Mouse (Mus musculus) macrophage (primary cell): ENCODE data around the gene Cactin. TPM values are rescaled to one million over a fixed set of nuclear protein-coding genes. Genes with fewer than 3 reads are reported as not detected.

Source experiments
- H3K27ac ChIP-seq: fragments of 350-480 bp; formaldehyde crosslinking; 2 replicates; pipeline ENCODE4 v1.9.0; 2021
- H3K36me3 ChIP-seq: fragments of 350-480 bp; formaldehyde crosslinking; 2 replicates; pipeline ENCODE4 v1.9.0; 2021; ENCODE audit errors: inconsistent target
- H3K4me3 ChIP-seq: fragments of 350-480 bp; formaldehyde crosslinking; 2 replicates; pipeline ENCODE4 v1.9.0; 2021; ENCODE audit errors: inconsistent target
- H3K79me2 ChIP-seq: fragments of 350-480 bp; formaldehyde crosslinking; 2 replicates; pipeline ENCODE4 v1.9.0; 2021; ENCODE audit errors: inconsistent target
- WGBS: methylation state at CpG from one replicate; pipeline ENCODE4 v1.1.7; 2026; ENCODE audit warnings: inconsistent platforms; ENCODE audit not compliant: missing documents; 5-methylcytosine and 5-hydroxymethylcytosine counted together
- polyA plus RNA-seq: library from polyadenylated mRNA; stranded (reverse); fragments of 250-400 nt; gene quantifications from 3 replicates; pipeline ENCODE4 v1.2.4, GENCODE M21; 2018; ENCODE audit warnings: inconsistent platforms

Cactin gene
- polyA plus RNA-seq, 1 experiment from 2014 or later: 15.1 TPM

DNA sequence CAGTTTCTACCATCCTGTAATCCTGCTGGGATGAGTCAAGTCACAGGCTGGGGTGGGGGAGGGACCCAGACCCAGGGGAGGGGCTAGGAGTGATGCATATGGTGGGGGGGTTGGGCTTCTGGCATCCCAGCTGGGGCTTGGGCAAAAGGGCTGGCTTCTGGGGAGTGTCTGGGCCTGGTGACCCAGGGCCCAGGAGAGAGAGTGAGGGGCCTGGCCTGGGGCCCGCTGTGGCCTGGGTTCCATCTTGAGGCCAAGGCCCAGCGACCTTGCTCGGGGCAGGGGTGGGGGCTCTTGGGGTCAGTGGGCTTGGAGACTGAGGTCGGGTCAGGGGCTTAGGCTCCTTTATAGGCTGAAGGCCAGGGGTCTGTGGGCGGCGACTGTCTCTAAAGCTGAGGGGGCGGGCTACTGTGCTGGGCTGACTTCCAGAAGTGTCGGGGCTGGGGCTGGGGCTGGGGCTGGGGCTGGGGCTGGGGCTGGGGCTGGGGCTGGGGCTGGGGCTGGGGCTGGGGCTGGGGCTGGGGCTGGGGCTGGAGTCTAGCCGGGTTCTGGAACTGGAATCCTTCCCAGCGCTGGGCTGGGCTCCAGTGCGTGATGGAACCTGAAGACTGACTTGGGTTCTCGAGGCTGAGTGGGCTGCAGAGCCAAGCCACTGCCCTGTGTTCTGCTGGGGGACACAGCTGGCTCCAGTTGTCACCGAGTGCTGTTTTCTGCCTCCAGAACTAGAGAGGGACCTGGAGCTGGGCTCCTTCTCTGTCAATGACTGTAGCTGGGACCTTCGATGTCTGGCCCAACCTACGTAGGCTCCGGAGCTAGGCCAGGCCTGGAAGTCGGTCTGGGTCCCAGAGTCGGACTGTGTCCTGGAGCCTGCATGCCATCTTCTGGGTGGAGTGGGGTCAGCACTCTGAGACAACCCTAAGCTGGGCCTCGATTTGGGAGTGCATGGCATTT lies 14.8 kb downstream of the Cactin start:
- no peaks in the 10 kb centered on the region for H3K79me2 ChIP-seq
- H3K36me3 ChIP-seq: no peaks in the 10 kb centered on the region
- H3K27ac ChIP-seq: no peak overlapping the region
- 83% methylated on average over 15 of the region's 19 CpGs for WGBS
- no peak overlapping the region for H3K4me3 ChIP-seq

DNA sequence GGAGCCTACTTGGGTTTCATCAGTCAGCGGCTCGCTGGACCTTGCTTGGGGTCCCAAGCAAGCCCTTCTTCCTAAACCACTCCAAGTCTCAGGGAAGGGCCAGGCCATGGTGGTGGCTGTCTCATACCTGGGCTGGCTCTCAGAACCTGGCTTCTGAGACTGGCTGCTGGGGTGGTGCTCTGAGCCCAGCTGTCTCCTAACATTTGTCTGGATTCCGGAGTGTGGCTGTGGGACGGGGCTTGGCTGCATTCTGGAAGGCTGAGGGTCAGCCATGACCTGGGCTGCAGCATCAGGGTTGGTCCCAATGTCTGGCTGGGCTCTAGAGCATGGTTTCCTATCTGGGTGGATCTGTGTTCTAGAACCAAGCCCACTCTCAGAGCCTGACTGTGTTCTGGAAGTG lies 15.7 kb downstream of the Cactin start:
- H3K27ac ChIP-seq: no peak overlapping the region
- H3K4me3 ChIP-seq: no peak overlapping the region
- no peaks in the 10 kb centered on the region for H3K79me2 ChIP-seq
- 87% methylated on average over 4 of the region's 4 CpGs for WGBS
- no peaks in the 10 kb centered on the region for H3K36me3 ChIP-seq

DNA sequence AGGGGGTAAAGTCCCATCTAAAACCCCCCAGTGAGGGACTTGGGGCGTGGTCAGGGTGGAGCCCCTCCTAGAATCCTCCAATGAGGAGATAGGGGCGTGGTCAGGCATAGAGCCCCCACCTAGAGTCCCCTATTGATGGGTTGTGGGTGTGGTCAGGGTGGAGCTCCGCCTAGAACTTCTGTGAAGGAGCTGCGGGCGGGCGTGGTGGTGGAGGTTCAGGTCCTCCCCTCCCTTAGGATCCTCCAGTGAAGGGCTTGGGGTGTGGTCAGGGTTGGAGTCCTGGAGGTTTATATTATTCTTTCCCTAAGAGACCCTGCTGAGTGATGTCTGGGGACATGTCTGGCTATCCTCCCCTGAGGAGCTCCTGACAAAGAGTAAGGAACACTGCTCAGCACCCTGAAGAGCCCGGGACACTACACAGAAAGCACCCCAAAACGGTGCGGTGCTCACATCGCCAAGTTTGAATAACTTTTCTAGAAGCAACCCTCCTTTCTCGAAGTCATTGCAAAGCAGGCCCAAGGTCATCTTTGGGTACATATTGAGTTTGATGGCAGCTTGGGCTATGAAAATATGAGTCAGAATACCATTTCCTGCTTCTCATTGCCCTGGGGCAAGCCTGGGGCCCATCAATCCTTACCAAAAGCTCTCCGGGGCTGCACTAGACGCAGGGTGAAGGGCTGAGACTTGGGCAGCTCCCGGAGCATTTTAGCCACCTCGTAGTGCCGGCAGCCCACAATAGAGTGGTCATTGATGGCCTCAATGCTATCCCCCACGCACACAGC lies 19.8 kb downstream of the Cactin start:
- H3K27ac ChIP-seq: no peak overlapping the region
- 85% methylated on average over 17 of the region's 17 CpGs for whole genome bisulfite sequencing
- H3K36me3 ChIP-seq: no peaks in the 10 kb centered on the region
- no peak overlapping the region for H3K4me3 ChIP-seq
- H3K79me2 ChIP-seq: no peaks in the 10 kb centered on the region

GRCm38 (mm10) chr10:81341333-81341949 lies 20.5 kb downstream of the Cactin start:
- Histone ChIP-seq H3K36me3 (no peaks in the 10 kb centered on the region), H3K27ac (no peak overlapping the region), H3K79me2 (no peaks in the 10 kb centered on the region), H3K4me3 (no peak overlapping the region)
- WGBS: 50% methylated on average over 16 of the region's 16 CpGs

DNA sequence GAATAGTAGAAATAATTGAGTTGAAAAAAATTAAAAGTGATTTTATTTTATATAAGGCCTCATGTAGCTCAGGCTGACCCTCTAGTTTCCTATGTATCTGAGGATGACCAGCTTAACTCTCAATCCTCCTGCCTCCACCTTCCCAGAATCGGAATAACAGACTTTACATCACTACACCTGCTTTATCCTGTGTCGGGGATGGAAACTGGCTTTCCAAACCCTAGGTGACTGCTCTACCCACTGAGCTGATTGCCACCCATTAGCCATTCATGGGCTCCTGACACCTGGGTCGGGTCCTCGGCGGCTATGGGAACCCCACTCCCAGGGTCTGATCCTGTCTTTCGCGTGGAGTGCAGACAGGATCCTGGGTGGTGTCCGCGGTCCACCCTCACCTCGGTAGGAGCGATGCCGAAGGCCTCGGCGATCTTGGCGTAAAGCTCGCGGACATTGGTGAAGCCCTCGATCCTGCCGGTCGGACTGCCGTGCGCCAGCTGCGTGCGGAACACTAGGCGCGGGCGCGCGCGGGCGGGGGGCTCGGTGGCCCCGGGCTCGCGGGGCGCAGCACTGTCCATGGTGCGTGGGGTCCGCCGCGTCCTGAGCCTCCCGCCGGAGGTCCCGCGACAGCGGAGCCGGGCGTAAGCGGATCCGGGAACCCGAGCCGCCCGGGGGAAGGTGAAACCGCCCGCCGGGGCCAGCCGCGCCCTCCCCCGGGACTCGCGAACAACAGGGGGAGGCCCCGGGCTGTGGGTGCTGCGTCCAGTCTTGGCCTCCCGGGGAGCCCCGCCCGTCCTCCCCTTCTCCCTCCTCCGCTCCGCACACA lies 22.0 kb downstream of the Cactin start, which contains the start of gene Gipc3:
Gene Gipc3, minus strand, starts transcription at position 581 of the 820 bp plus-strand sequence.
- H3K36me3 ChIP-seq: no peaks in the 10 kb centered on the region
- no peak within 1 kb of the TSS for H3K4me3 ChIP-seq
- H3K27ac ChIP-seq: no peak within 1 kb of the TSS
- H3K79me2 ChIP-seq: no peaks in the 10 kb centered on the region
- WGBS: 7% methylated on average over 44 of the region's 67 CpGs

DNA sequence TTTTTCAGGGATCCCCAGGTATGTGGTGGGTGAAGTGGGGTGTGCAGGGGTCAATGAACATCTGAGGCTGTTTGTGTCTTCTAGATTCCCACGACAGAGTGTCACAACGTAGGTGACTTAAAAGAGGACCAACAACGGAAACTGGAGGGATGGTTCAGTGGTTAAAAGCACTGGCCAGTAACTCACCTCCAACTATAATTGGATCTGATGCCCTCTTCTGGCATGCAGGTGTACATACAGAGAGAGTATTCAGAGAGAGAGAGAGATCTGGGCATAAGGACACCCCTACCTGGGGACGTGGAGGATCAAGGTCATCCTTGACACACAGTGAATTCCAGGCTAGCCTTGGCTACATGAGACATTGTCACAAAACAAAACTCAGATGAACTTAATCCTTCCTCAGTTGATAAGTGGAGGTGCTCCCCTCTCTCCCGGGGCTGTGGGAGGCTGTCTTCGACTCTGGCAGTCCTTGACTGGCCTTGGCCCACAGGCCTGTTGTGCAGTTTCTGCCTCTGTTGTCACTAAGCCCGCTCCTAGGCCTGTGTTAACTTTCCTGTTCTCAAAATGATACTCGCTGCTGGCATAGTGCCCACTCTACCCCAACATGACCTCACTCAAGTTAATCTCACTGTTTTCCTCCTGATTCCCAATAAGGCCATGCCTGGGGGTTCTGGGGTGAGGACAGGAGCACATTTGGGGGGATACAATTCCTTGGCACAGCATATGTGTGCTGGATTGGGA lies 23.7 kb downstream of the Cactin start:
- Histone ChIP-seq H3K36me3 (no peaks in the 10 kb centered on the region; the same call in 1 of the 2 replicates), H3K79me2 (no peaks in the 10 kb centered on the region), H3K27ac (no peak overlapping the region), H3K4me3 (no peak overlapping the region)
- WGBS: 48% methylated on average over 8 of the region's 8 CpGs

GRCm38 (mm10) chr10:81345162-81345534 lies 24.2 kb downstream of the Cactin start:
- Histone ChIP-seq H3K36me3 (no peaks in the 10 kb centered on the region; the same call in 1 of the 2 replicates), H3K79me2 (no peaks in the 10 kb centered on the region), H3K27ac (no peak overlapping the region), H3K4me3 (no peak overlapping the region)
- 57% methylated on average over 3 of the region's 4 CpGs for WGBS

DNA sequence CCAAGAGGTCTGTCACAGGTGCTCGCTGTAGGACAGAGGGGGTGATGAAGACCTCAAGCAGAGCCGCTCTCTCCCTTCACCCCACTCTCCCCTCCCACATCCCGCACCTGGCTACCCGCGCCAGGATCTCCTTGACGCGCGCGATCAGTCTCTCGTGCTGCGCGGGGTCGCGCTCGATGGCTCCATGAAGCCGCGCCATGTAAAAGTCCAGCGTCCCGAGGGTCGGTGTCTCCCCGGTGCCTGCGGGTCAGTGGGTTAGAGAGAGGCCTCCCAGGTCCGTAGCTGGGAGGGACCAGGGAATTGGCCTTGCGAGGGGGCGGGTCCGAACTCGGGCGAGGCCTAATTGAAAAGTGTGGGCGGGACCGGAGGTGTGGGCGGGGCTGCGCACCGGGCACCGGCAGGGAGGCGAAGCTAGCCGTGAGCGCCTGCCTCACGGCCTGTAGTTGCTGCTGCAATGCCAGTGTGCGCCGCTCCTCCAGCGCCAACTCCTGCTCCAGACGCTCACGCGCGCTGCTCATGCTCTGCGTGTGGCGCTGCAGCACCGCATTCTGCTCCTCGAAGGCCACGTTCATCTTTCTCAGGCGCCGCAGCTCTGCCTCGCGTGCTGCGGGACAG lies 25.7 kb downstream of the Cactin start:
- 19% methylated on average over 53 of the region's 55 CpGs for WGBS
- Histone ChIP-seq H3K4me3 (no peak overlapping the region), H3K79me2 (no peaks in the 10 kb centered on the region), H3K36me3 (no peaks in the 10 kb centered on the region; the same call in 1 of the 2 replicates), H3K27ac (no peak overlapping the region)

DNA sequence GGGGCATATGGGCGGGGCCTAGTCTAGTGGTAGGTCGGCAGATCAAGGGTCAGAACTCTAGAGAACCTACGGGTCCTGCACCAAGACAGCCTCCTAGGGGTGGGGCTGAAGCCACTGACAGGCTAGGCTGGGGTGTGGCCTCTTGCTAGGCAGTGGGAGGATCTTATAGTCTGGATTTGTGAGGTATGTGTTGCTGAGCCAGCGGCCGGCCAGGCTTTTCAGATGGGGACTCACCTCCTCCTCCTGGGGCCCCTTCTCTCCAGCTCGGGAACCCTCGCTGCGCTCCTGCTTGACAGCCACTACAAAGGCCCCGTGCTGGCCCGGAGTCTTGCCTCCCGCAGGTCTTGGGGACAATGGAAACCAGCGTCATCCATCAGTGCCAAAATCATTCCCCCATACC lies 28.2 kb downstream of the Cactin start:
- H3K27ac ChIP-seq: peak overlapping the region; percentile 51
- 26% methylated on average over 12 of the region's 12 CpGs for WGBS
- peaks cover 9% of the 10 kb centered on the region; the same call in 1 of the 2 replicates for H3K79me2 ChIP-seq
- no peaks in the 10 kb centered on the region; the same call in 1 of the 2 replicates for H3K36me3 ChIP-seq
- peak overlapping the region; percentile 58 for H3K4me3 ChIP-seq

DNA sequence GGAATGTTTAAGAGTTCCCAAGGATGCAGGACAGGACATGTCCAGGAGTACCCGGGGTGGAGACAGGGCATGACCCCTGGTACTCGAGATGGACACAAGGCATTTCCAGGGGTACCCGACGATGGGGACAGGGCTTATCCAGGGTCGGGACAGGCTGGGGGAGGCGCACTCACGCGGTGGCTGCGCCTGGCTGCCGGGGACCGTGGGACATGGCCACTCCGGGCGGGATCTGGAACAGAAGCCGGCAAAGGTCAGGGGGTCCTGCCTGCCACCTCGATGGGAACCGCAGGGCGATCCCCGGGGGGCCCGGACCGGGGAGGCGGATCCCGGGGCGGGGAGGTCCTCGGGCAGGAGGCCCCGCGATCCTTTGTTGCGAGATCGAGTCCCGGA lies 29.1 kb downstream of the Cactin start:
- H3K36me3 ChIP-seq: no peaks in the 10 kb centered on the region; the same call in 1 of the 2 replicates
- H3K79me2 ChIP-seq: peaks cover 16% of the 10 kb centered on the region; the same call in 1 of the 2 replicates
- 1% methylated on average over 29 of the region's 29 CpGs for WGBS
- peak overlapping the region; percentile 58 for H3K4me3 ChIP-seq
- H3K27ac ChIP-seq: peak overlapping the region; percentile 51

DNA sequence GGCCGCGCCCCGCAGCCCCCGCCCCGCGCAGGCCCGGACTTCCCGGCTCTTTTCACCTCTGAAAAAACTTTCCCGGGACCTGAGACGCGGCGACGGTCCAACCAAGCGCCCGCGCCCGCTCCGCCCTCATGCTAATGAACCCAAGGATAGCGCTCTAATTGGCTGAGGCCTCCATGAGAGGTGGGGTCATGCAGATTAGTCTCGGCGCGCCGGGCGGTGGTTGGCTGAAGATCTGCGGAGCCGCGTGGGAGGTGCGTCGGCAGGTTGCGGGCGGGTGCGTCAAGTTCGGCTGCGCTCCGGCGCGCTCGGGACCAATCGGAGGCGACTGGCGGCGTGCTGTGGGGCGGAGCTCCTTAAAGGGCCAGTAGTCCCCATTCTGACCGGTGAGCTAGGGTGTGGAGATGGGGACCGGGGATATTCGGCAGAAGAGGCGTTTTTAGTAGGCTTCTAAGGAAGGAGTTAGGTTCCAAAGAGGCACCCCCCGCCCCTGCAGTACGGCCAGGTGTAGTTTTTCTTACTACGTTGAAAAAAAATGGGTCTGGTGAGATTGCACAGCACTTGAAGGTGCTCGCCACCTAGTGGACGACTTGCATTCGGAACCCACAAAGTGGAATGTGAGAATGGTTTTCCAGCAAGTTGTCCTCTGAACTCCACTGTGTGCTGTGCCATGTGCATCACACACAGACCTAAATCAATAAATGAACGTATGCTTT lies 29.6 kb downstream of the Cactin start, which contains the start of gene Hmg20b:
Gene Hmg20b, minus strand, starts transcription at position 130 of the 713 bp plus-strand sequence.
- H3K36me3 ChIP-seq: no peaks in the 10 kb centered on the region; the same call in 1 of the 2 replicates
- WGBS: under 1% methylated on average over 54 of the region's 54 CpGs
- peaks cover 21% of the 10 kb centered on the region; the same call in 1 of the 2 replicates for H3K79me2 ChIP-seq
- peak within 1 kb of the TSS; percentile 58 for H3K4me3 ChIP-seq
- peak within 1 kb of the TSS; percentile 58 for H3K27ac ChIP-seq

- 68% methylated on average over 9 of the region's 9 CpGs for WGBS
- H3K4me3 ChIP-seq: no peak overlapping the region
- no peak overlapping the region; the same call in 1 of the 2 replicates for H3K27ac ChIP-seq
- no peaks in the 10 kb centered on the region; the same call in 1 of the 2 replicates for H3K36me3 ChIP-seq
- peaks cover 27% of the 10 kb centered on the region; the same call in 1 of the 2 replicates for H3K79me2 ChIP-seq
Measured at GRCm38 (mm10) chr10:81351678-81352291, 30.9 kb downstream of the Cactin start.
